Mouse (Mus musculus): ENCODE data around the gene 4930442H23Rik.

GRCm38 (mm10) chr10:81231436-81231835 is 47.8 kb upstream of the 4930442H23Rik start:
- TF ChIP-seq POLR2A (IDR thresholded peaks at IDR 0.05; ENCODE audit: low read depth, low read length) (no peak), CTCF (IDR thresholded peaks at IDR 0.05; ENCODE audit: extremely low read depth, insufficient read length, insufficient replicate concordance, low read depth, low read length) (no peak)
